Mouse (Mus musculus): ENCODE results near the gene C2cd5. TPM values are rescaled to one million over a fixed set of nuclear protein-coding genes. Genes with fewer than 3 reads are reported as not detected.

The C2cd5 gene
- polyA plus RNA-seq, 1 experiment from 2014 or later, result 43.1 TPM

DNA sequence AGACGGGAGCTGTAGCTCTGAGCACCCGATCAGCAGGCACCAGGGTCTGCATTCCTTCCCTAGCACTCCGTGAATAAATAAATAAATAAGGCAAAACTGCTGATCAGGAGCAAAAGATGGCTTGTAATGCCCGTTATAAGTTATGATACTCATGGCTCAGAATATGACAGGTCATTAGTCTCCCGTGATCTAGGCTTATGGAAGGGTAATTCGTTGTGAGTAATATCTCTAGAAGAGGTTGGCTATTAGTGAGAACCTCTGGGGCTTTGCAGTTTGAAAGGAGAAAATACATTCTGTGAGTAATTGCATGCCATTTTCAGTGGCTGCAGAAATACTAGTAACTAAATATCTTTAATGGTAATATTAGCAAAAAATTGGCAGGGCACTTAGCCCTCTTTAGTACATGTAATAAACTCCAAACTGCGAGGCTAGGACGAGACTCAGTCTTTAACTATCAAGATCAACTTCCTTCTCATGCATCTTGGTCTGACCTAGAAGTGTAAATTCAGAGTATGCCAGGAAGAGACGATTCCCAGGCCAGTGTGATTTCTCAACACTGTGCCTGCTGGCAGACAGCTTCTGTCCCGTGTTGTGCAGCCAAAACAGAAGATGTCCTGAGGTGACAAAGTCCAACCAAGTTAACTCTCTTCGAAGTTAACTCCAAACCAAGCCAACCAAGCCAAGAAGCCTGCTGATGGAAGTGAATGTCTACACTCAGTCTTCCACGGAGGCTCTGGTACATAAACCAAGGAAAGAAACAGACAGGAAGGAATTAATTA is 101.5 kb downstream of the C2cd5 start:
- no peak overlapping the region for H3K27ac ChIP-seq (replicated peaks)
- no peaks in the 10 kb centered on the region for H3K9me3 ChIP-seq
- peak; percentile 43; the same call in 1 of the 2 replicates for ATAC-seq (ENCODE audit: low FRiP score, low read depth)
- no peak overlapping the region for H3K4me2 ChIP-seq
- no peaks in the 10 kb centered on the region for H3K27me3 ChIP-seq
- H3K36me3 ChIP-seq, result no peaks in the 10 kb centered on the region
- no peak overlapping the region for H3K4me3 ChIP-seq
- H3K9ac ChIP-seq, result no peak overlapping the region
- peaks cover 14% of the 10 kb centered on the region for H3K4me1 ChIP-seq (replicated peaks)
- WGBS, result 63% methylated on average over 12 of the region's 12 CpGs

DNA sequence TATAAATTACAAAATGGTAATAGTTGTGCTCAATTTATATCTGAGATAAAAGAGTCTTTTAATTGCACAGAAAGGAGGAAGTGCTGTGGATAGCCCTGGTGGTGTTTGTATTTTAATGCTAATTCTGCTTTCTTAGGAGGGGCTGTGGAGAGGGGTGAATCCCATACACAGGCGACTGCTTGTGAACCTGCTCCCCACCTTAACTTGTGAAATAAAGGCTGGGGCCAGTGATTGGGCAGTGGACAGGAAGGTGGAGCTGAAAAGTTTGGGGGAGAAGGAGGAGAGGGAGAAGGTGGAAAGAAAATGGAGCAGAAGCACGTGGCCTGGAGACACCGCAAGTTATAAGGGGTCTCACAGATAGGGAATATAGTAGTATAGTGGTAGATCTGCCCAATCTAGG is 103.1 kb downstream of the C2cd5 start:
- no peaks in the 10 kb centered on the region for H3K27me3 ChIP-seq
- no peak overlapping the region for H3K27ac ChIP-seq (replicated peaks)
- 68% methylated on average over 3 of the region's 3 CpGs for WGBS

DNA sequence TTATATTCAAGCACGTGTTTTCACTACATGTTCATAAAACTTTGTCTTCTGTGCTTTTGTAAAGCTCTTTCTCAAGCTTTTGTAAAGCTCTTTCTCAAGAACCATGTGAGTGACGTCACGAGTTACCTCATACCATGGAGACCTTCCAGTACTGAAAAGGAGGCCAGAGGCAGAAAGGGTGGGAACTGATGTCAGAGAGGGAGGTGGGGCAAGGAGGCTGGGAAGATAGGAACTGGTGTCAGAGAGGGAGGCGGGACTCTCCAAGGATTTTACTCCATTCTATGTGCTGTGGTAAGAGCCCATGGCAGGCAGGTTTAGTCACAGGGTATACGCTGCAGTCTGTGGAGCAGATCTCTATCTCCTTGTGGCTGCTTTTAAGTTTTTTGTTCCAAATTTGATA is 104.4 kb downstream of the C2cd5 start:
- WGBS, result 75% methylated on average over 5 of the region's 5 CpGs
- no peak for ATAC-seq (ENCODE audit: low FRiP score, low read depth)

More for the DNA sequence above, 103.1 kb downstream of the C2cd5 start:
- H3K4me2 ChIP-seq, result no peak overlapping the region
- no peak overlapping the region for H3K4me3 ChIP-seq
- H3K36me3 ChIP-seq, result no peaks in the 10 kb centered on the region
- ATAC-seq (ENCODE audit: low FRiP score, low read depth), result no peak
- peaks cover 21% of the 10 kb centered on the region for H3K4me1 ChIP-seq (replicated peaks)
- no peaks in the 10 kb centered on the region for H3K9me3 ChIP-seq
- no peak overlapping the region for H3K9ac ChIP-seq

DNA sequence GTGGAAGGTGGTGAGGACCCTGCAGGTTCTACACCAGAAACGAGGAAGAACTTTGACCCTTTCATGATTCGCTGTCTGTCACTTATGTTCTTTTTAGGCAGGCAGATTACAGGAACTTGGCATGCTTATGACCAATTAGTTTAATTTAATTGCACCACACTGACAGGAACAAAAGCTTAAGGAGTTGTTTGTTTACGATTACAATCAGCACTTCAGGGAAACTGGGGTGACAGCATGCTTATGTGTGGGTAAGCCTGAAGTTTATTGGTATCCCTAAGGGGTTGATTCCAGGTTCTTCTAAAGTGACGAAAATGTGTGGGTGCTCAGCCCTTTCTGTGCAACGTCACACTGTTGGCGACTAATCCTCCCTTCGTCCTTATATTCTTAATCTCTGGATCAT is 105.1 kb downstream of the C2cd5 start:
- 58% methylated on average over 7 of the region's 7 CpGs for WGBS
- ATAC-seq (ENCODE audit: low FRiP score, low read depth), result no peak

More for the DNA sequence above, 104.4 kb downstream of the C2cd5 start:
- no peaks in the 10 kb centered on the region for H3K27me3 ChIP-seq
- no peak overlapping the region for H3K4me3 ChIP-seq
- no peaks in the 10 kb centered on the region for H3K9me3 ChIP-seq
- H3K4me1 ChIP-seq (replicated peaks), result peaks cover 27% of the 10 kb centered on the region
- no peak overlapping the region for H3K4me2 ChIP-seq
- no peak overlapping the region for H3K27ac ChIP-seq (replicated peaks)
- no peaks in the 10 kb centered on the region for H3K36me3 ChIP-seq
- H3K9ac ChIP-seq, result no peak overlapping the region

DNA sequence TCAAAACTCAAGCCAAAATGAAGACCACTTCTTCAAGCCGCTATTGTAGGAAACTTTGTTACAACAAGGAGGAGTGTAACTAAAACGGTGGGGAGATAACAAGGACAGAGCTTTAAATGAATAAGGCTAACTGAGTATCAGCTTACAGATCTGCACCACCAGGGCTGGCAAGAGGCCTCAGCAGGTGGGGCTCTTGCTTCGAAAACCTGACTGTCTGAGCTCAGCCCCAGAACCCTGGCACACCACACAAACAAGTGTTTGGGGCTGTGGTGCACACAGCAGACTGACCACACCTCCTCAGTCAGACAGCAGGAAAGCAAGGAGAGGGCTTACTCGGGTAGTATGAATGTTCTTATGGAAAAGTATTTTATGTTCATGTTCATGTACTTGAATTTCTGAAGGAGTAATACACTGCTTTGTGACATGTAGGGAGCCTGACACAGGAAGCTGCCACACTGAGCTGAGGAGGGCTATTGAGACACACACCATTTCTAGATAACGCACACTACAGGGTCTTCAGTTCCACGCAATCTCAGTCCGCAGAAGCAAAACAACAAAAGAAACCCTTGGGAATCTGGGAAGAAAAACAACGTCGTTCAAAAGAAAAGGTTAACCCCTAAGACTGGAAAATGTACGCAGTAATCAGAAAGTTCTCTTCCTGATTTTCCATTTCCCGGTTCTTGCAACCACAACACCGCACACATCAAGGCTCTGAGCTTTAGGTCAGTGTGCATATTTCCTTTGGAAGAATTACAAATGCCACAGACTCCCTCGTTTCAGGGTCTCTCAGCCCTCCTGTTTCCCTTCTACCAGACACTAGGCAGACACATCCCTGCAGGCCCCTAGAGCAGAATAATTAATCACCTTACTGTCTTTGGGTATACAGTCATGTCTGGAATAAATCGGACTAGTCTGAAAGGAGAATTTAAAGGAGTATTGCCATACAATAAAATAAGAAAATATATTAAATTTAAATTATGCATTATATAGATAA is 105.9 kb downstream of the C2cd5 start:
- 0 out of 2 replicates have a peak, but pooled peaks have one; percentile 33 for ATAC-seq (ENCODE audit: low FRiP score, low read depth)
- H3K4me3 ChIP-seq, result no peak overlapping the region
- no peak overlapping the region; the same call in 1 of the 2 replicates for H3K4me2 ChIP-seq
- peaks cover 27% of the 10 kb centered on the region for H3K4me1 ChIP-seq (replicated peaks)
- 21% methylated on average over 14 of the region's 14 CpGs for WGBS
- no peaks in the 10 kb centered on the region for H3K27me3 ChIP-seq
- H3K9me3 ChIP-seq, result no peaks in the 10 kb centered on the region
- H3K9ac ChIP-seq, result no peak overlapping the region
- no peaks in the 10 kb centered on the region for H3K36me3 ChIP-seq
- no peak overlapping the region for H3K27ac ChIP-seq (replicated peaks)

More for the DNA sequence above, 105.1 kb downstream of the C2cd5 start:
- no peaks in the 10 kb centered on the region for H3K36me3 ChIP-seq
- H3K9ac ChIP-seq, result no peak overlapping the region
- H3K4me1 ChIP-seq (replicated peaks), result peaks cover 27% of the 10 kb centered on the region
- H3K27ac ChIP-seq (replicated peaks), result no peak overlapping the region
- H3K9me3 ChIP-seq, result no peaks in the 10 kb centered on the region
- H3K27me3 ChIP-seq, result no peaks in the 10 kb centered on the region
- H3K4me2 ChIP-seq, result no peak overlapping the region
- H3K4me3 ChIP-seq, result no peak overlapping the region

DNA sequence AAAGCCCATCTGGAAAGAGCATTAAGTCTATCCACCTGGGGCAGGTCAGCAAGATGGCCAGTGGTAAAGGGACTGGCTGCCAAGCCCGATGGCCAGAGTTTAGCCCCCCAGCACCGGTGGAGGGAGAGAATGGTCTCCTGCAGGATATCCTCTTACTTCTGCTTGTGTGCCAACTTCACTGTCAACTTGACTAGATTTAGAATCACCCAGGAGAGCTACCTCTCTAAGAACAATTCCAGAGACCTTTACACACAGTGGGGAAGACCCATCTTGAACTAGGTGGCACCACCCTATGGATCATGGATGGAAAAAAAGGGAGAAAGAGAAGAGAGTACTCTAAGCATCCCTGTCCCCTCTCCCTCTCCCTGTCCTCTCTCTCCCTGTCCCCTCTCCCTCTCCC is 107.0 kb downstream of the C2cd5 start:
- peaks cover 27% of the 10 kb centered on the region for H3K4me1 ChIP-seq (replicated peaks)

DNA sequence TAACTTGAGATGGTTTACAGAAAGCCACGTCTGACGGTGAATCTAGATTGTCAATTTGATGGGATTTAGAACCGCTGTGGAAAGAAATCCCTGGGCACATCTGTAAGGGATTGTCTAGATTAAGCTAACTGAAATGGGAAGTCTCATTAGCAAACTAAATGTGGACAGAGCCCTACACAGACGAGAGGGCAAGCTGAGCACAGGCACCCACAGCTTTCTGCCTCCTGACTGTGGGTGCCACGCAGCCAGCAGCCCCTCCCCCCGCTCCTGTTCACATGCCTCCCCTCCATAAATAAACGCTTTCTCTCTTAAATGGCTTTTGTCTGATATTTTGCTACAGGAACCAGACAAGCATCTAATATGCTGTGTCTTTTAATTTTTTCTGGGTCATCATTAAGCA is 107.8 kb downstream of the C2cd5 start:
- Histone ChIP-seq H3K27ac (replicated peaks) (no peak overlapping the region; the same call in 1 of the 2 replicates), H3K4me1 (replicated peaks) (peaks cover 27% of the 10 kb centered on the region), H3K9me3 (no peaks in the 10 kb centered on the region), H3K36me3 (no peaks in the 10 kb centered on the region), H3K4me3 (no peak overlapping the region), H3K27me3 (no peaks in the 10 kb centered on the region), H3K9ac (no peak overlapping the region), H3K4me2 (no peak overlapping the region)
- ATAC-seq (ENCODE audit: low FRiP score, low read depth), result no peak
- WGBS, result 40% methylated on average over 7 of the region's 7 CpGs

More for the DNA sequence above, 107.0 kb downstream of the C2cd5 start:
- no peak for ATAC-seq (ENCODE audit: low FRiP score, low read depth)
- Histone ChIP-seq H3K27ac (replicated peaks) (no peak overlapping the region), H3K36me3 (no peaks in the 10 kb centered on the region), H3K4me2 (no peak overlapping the region), H3K9me3 (no peaks in the 10 kb centered on the region), H3K4me3 (no peak overlapping the region), H3K27me3 (no peaks in the 10 kb centered on the region), H3K9ac (no peak overlapping the region)
- 66% methylated on average over 2 of the region's 2 CpGs for WGBS

DNA sequence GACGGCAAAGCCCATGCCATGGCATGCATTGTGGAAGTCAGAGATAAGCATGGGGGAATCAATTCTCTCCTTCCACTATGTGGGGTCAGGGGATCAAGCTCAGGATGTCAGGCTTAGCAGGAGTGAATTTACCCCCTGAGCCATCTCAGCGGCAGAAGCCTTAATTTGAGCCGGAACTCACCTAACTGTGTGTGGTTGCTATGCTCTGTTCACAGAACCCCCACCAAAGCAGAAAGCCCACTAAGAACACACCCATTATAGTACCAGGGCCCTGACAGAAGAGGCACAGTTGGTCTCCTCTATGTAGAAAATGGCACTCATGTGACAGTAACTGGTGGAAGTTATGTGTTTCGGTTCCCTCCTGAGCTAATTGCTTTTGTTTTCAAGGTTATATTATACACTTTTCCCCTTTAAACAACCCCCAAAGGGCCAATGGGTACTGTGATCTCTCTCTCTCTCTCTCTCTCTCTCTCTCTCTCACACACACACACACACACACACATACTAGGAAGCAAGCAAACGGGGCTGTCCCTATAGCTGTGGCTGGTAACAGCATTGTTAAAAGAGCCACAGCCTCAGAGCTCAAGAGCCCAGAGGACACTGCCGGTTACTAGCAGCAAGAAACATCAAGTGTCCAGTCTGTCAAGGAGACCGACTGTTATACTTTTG is 108.4 kb downstream of the C2cd5 start:
- WGBS, result 52% methylated on average over 7 of the region's 7 CpGs
- Histone ChIP-seq H3K9ac (no peak overlapping the region), H3K9me3 (no peaks in the 10 kb centered on the region), H3K36me3 (no peaks in the 10 kb centered on the region), H3K27ac (replicated peaks) (no peak overlapping the region; the same call in 1 of the 2 replicates), H3K27me3 (no peaks in the 10 kb centered on the region), H3K4me2 (no peak overlapping the region), H3K4me1 (replicated peaks) (peaks cover 27% of the 10 kb centered on the region), H3K4me3 (no peak overlapping the region)
- 0 out of 2 replicates have a peak, but pooled peaks have one; percentile 35 for ATAC-seq (ENCODE audit: low FRiP score, low read depth)

DNA sequence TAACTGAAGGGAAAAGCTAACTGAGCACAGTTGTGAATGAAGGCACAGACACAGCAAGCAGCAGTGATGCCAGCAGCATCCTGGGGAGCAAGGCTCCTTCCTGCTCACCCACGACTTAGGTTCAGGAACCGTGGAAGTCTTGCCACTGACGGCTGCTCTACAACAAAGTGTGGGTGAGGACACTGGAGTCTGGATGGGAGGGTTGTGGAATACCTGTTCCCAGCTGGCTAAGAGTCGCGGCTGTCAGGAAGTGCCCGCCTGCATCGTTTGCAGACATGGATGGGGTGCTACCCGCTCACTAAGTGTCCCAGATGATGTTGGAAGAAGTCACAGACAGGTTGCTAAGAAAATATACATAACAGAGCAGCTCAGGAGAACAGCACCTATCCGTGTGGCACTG is 109.4 kb downstream of the C2cd5 start:
- no peak for ATAC-seq (ENCODE audit: low FRiP score, low read depth)
- 78% methylated on average over 9 of the region's 9 CpGs for WGBS
- no peaks in the 10 kb centered on the region for H3K9me3 ChIP-seq
- no peak overlapping the region for H3K4me2 ChIP-seq
- no peak overlapping the region for H3K27ac ChIP-seq (replicated peaks)
- no peak overlapping the region for H3K9ac ChIP-seq
- no peaks in the 10 kb centered on the region for H3K27me3 ChIP-seq
- no peak overlapping the region for H3K4me3 ChIP-seq
- H3K36me3 ChIP-seq, result no peaks in the 10 kb centered on the region
- H3K4me1 ChIP-seq (replicated peaks), result peaks cover 27% of the 10 kb centered on the region

DNA sequence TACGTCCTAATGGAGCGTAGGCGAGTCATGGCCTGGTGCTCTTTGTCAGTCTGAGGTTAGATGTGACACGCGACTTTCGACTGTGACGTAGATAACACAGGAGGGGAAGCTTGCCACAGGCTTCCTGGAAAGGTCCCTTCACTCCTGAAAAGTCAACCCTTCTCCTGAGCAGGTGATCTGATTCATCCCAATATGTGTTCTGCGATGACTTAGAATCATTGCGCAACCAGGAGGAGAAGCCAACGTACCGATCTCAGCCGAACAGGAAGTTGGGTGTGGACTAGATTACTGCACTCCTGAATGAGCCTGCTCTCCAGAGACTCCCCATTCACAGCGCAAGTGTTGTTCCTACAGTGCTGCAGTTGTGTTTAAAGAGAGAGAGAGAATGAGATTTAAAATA is 110.4 kb downstream of the C2cd5 start:
- Histone ChIP-seq H3K4me1 (replicated peaks) (peaks cover 22% of the 10 kb centered on the region), H3K27ac (replicated peaks) (no peak overlapping the region), H3K4me2 (no peak overlapping the region), H3K9me3 (no peaks in the 10 kb centered on the region), H3K4me3 (no peak overlapping the region), H3K36me3 (no peaks in the 10 kb centered on the region), H3K9ac (no peak overlapping the region), H3K27me3 (no peaks in the 10 kb centered on the region)
- ATAC-seq (ENCODE audit: low FRiP score, low read depth), result no peak
- 88% methylated on average over 13 of the region's 13 CpGs for WGBS

DNA sequence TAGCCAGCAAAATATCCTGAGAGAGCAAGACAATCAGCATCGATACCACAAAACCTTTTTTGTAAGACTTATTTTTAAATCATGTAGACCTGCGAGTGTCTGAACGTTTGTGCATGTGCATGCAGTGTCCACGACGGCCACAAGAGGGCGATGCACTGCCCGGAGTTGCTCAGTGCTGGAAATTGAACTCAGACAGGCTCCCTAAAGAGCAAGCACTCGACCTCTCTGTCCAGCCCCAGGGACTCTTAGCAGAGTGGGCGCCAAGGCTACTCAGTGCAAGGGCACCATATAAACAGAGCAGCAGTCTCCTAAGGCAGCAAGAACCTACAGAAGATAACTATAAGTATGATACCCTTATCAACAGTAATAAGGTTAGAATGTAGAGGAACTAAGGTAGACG is 111.2 kb downstream of the C2cd5 start:
- WGBS, result 31% methylated on average over 10 of the region's 10 CpGs
- H3K4me1 ChIP-seq (replicated peaks), result peaks cover 15% of the 10 kb centered on the region
- no peak overlapping the region for H3K4me3 ChIP-seq
- no peak for ATAC-seq (ENCODE audit: low FRiP score, low read depth)
- no peaks in the 10 kb centered on the region for H3K36me3 ChIP-seq
- H3K9me3 ChIP-seq, result no peaks in the 10 kb centered on the region
- H3K9ac ChIP-seq, result no peak overlapping the region
- no peak overlapping the region for H3K27ac ChIP-seq (replicated peaks)
- H3K4me2 ChIP-seq, result no peak overlapping the region
- H3K27me3 ChIP-seq, result no peaks in the 10 kb centered on the region
